Mouse (Mus musculus) Muller cell, postnatal 12 days (primary cell): ENCODE results near the gene Nme7.
A peak's percentile ranks its signal among the peaks of the same experiment; 100 is the strongest.

ENCODE experiments used
- DNase-seq: peaks from one replicate; pipeline ENCODE4 v3.0.0-alpha.2; 2015; ENCODE audit errors: inconsistent ontology term

The Nme7 gene

GRCm38 (mm10) chr1:164459127-164459905 lies 155.4 kb downstream of the Nme7 start:
- DNase-seq, result no peak

GRCm38 (mm10) chr1:164460921-164461697 lies 157.2 kb downstream of the Nme7 start:
- no peak for DNase-seq

- DNase-seq, result peak; percentile 84
Measured at GRCm38 (mm10) chr1:164461726-164462125, 157.8 kb downstream of the Nme7 start.

GRCm38 (mm10) chr1:164467406-164467805 lies 163.5 kb downstream of the Nme7 start:
- no peak for DNase-seq

GRCm38 (mm10) chr1:164468329-164468728 lies 164.4 kb downstream of the Nme7 start:
- no peak for DNase-seq

GRCm38 (mm10) chr1:164470985-164471384 lies 167.1 kb downstream of the Nme7 start:
- DNase-seq, result no peak

- DNase-seq, result no peak
Measured at GRCm38 (mm10) chr1:164471632-164472031, 167.7 kb downstream of the Nme7 start.

GRCm38 (mm10) chr1:164473398-164473797 lies 169.5 kb downstream of the Nme7 start:
- no peak for DNase-seq

- DNase-seq, result no peak
Measured at GRCm38 (mm10) chr1:164474310-164474709, 170.4 kb downstream of the Nme7 start.

GRCm38 (mm10) chr1:164474778-164475511 lies 171.0 kb downstream of the Nme7 start:
- DNase-seq, result no peak

GRCm38 (mm10) chr1:164475895-164476294 lies 172.0 kb downstream of the Nme7 start:
- DNase-seq, result no peak

GRCm38 (mm10) chr1:164480755-164481644 lies 177.1 kb downstream of the Nme7 start:
- no peak for DNase-seq

- DNase-seq, result no peak
Measured at GRCm38 (mm10) chr1:164481645-164482354, 177.9 kb downstream of the Nme7 start.

- DNase-seq, result no peak
Measured at GRCm38 (mm10) chr1:164482833-164483232, 178.9 kb downstream of the Nme7 start.

GRCm38 (mm10) chr1:164483728-164484127 lies 179.8 kb downstream of the Nme7 start:
- no peak for DNase-seq
